Mouse (Mus musculus): ENCODE data around the gene Pctp. TPM values are rescaled to one million over a fixed set of nuclear protein-coding genes. Genes with fewer than 3 reads are reported as not detected.

The Pctp gene
- polyA plus RNA-seq, 1 experiment from 2014 or later = 6.2 TPM

GRCm38 (mm10) chr11:89994706-89995105 lies 8.0 kb downstream of the Pctp start:
- Histone ChIP-seq H3K4me3 (ENCODE audit: low read depth, low read length) (no peak overlapping the region), H3K9ac (replicated peaks; ENCODE audit: low read length) (no peak overlapping the region), H3K9me3 (replicated peaks; ENCODE audit: control insufficient read depth, low read length) (no peaks in the 10 kb centered on the region), H3K27ac (replicated peaks; ENCODE audit: low read depth, low read length) (no peak overlapping the region), H3K36me3 (replicated peaks; ENCODE audit: control insufficient read depth, insufficient read depth, low read depth, low read length) (no peaks in the 10 kb centered on the region), H3K4me1 (ENCODE audit: control insufficient read depth, insufficient read depth, low read length) (no peaks in the 10 kb centered on the region), H3K4me2 (ENCODE audit: low read depth, low read length) (no peak overlapping the region), H3K27me3 (ENCODE audit: control insufficient read depth, insufficient read depth, low read length) (no peaks in the 10 kb centered on the region)
- ATAC-seq (replicated peaks; ENCODE audit: insufficient number of reproducible peaks, low FRiP score, low TSS enrichment, low read depth) (no peak), DNase-seq (ENCODE audit: low spot score) (no peak)
- WGBS = 83% methylated on average over 2 of the region's 2 CpGs

GRCm38 (mm10) chr11:89991661-89992060 lies 11.0 kb downstream of the Pctp start:
- Histone ChIP-seq H3K4me3 (ENCODE audit: low read depth, low read length) (no peak overlapping the region), H3K27me3 (ENCODE audit: control insufficient read depth, insufficient read depth, low read length) (no peaks in the 10 kb centered on the region), H3K9me3 (replicated peaks; ENCODE audit: control insufficient read depth, low read length) (no peaks in the 10 kb centered on the region), H3K4me2 (ENCODE audit: low read depth, low read length) (no peak overlapping the region), H3K4me1 (ENCODE audit: control insufficient read depth, insufficient read depth, low read length) (no peaks in the 10 kb centered on the region), H3K27ac (replicated peaks; ENCODE audit: low read depth, low read length) (no peak overlapping the region), H3K36me3 (replicated peaks; ENCODE audit: control insufficient read depth, insufficient read depth, low read depth, low read length) (no peaks in the 10 kb centered on the region), H3K9ac (replicated peaks; ENCODE audit: low read length) (no peak overlapping the region)
- ATAC-seq (replicated peaks; ENCODE audit: insufficient number of reproducible peaks, low FRiP score, low TSS enrichment, low read depth) = no peak
- no peak for DNase-seq (ENCODE audit: low spot score)

DNA sequence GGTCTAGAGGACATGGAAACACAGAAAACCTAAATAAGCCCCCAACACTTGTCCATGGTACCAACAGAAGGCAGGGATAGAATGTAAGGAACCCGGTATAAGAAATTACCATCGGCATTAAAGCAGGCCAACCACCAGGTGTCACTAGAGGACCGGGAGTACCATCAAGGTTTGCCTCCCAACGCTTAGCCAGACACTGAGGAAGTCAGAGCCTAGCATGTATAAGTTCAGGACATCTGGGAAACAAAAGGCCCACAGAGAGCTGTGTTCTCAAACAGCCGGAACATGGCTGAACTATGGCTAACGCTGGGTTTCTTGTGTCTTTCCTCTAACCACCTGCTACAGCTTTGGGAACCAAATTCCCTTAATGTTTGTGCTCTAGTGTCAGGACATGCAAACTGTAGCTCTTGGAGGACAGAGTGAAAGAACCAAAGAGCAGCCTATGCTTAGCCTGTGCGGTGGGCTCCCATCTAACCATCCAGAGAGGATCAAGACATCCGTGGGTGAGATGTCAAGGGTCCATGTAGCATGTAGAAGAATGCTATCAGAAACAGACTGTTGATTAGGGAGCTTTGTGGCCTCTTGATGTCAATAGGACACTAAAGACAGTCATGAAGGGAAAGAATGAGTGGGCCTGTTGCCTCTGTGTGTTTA lies 13.6 kb downstream of the Pctp start:
- Histone ChIP-seq H3K27me3 (ENCODE audit: control insufficient read depth, insufficient read depth, low read length) (no peaks in the 10 kb centered on the region), H3K36me3 (replicated peaks; ENCODE audit: control insufficient read depth, insufficient read depth, low read depth, low read length) (no peaks in the 10 kb centered on the region), H3K27ac (replicated peaks; ENCODE audit: low read depth, low read length) (no peak overlapping the region), H3K4me1 (ENCODE audit: control insufficient read depth, insufficient read depth, low read length) (no peaks in the 10 kb centered on the region), H3K4me2 (ENCODE audit: low read depth, low read length) (no peak overlapping the region), H3K9me3 (replicated peaks; ENCODE audit: control insufficient read depth, low read length) (no peaks in the 10 kb centered on the region), H3K9ac (replicated peaks; ENCODE audit: low read length) (no peak overlapping the region), H3K4me3 (ENCODE audit: low read depth, low read length) (no peak overlapping the region)
- WGBS = 24% methylated on average over 8 of the region's 8 CpGs
- DNase-seq (ENCODE audit: low spot score) (peak; percentile 89), ATAC-seq (replicated peaks; ENCODE audit: insufficient number of reproducible peaks, low FRiP score, low TSS enrichment, low read depth) (peak; percentile 51; the same call in 1 of the 2 replicates)

GRCm38 (mm10) chr11:89986516-89986915 lies 16.2 kb downstream of the Pctp start:
- Histone ChIP-seq H3K36me3 (replicated peaks; ENCODE audit: control insufficient read depth, insufficient read depth, low read depth, low read length) (no peaks in the 10 kb centered on the region), H3K27me3 (ENCODE audit: control insufficient read depth, insufficient read depth, low read length) (no peaks in the 10 kb centered on the region), H3K4me2 (ENCODE audit: low read depth, low read length) (no peak overlapping the region), H3K9me3 (replicated peaks; ENCODE audit: control insufficient read depth, low read length) (no peaks in the 10 kb centered on the region), H3K9ac (replicated peaks; ENCODE audit: low read length) (no peak overlapping the region), H3K4me1 (ENCODE audit: control insufficient read depth, insufficient read depth, low read length) (no peaks in the 10 kb centered on the region), H3K4me3 (ENCODE audit: low read depth, low read length) (no peak overlapping the region), H3K27ac (replicated peaks; ENCODE audit: low read depth, low read length) (no peak overlapping the region)
- 87% methylated on average over 8 of the region's 8 CpGs for WGBS
- DNase-seq (ENCODE audit: low spot score) (no peak), ATAC-seq (replicated peaks; ENCODE audit: insufficient number of reproducible peaks, low FRiP score, low TSS enrichment, low read depth) (no peak)

DNA sequence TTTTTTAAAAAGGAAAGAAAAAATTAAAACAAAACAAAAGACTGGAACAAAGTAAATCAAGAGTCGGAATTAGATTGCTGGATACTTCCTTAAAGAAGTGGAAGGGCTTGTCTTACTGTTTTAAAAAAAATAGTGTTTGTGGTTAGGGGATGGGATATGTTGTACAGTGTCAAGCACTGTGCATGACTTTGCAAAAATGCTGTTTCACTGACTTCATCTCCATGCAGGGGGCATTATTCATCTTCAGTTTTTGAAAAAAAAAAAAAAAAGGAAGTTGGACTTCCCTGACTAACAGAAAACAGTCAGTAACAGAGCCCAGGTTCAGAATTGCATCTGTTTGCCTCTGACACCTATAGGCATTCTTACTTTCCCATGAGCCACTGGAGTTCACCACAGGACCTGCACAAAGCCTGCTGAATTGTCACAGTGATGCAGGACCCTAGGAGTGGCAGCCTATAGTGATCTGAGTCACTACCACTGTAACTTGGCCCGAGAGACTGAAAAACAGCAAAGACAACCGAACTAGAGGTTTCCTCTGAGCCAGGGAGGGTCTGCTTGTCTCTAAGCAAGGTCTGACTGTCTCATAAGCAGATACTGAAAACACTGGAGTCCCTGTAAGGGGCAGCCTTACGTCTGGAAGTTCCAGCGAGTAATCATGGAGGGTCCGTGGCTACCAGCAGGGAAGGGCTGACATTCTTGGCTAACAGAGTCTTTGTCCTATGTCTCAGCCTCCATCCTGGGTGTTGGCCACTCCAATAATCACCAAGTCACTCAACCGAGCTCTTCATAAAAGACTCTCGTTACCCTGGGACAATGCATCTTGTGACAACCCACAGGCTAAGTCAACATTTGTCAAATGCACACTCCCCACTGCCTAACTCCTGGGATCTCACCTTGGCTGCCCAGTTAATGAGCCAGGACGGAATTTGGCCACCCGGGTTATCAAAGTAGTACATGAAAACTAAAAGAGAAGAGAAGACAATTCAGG lies 17.2 kb downstream of the Pctp start:
- Histone ChIP-seq H3K27ac (replicated peaks; ENCODE audit: low read depth, low read length) (no peak overlapping the region), H3K9me3 (replicated peaks; ENCODE audit: control insufficient read depth, low read length) (no peaks in the 10 kb centered on the region), H3K4me2 (ENCODE audit: low read depth, low read length) (no peak overlapping the region), H3K9ac (replicated peaks; ENCODE audit: low read length) (no peak overlapping the region), H3K4me3 (ENCODE audit: low read depth, low read length) (no peak overlapping the region), H3K27me3 (ENCODE audit: control insufficient read depth, insufficient read depth, low read length) (no peaks in the 10 kb centered on the region), H3K36me3 (replicated peaks; ENCODE audit: control insufficient read depth, insufficient read depth, low read depth, low read length) (no peaks in the 10 kb centered on the region), H3K4me1 (ENCODE audit: control insufficient read depth, insufficient read depth, low read length) (no peaks in the 10 kb centered on the region)
- ATAC-seq (replicated peaks; ENCODE audit: insufficient number of reproducible peaks, low FRiP score, low TSS enrichment, low read depth) = no peak
- 62% methylated on average over 10 of the region's 10 CpGs for WGBS
- DNase-seq (ENCODE audit: low spot score) = no peak

DNA sequence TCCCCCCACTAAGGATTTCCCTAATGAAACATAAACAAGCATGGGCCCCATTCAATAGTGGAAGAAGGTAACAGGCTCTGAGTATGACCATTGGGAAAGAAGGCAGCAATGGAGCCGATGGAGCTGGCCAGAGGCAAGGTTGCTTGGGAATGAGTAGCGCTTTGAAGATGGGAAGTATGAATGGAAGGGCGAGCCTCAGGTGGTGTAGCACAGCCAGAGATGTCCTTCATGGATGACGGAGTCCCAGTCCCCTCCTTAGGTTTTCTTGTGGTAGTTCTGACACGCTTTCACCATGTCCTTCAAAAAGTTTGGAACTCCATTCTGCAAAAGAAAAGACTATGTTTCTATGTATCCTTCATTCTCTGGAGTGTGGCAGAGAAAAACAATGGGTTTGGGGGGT lies 18.3 kb downstream of the Pctp start:
- Histone ChIP-seq H3K36me3 (replicated peaks; ENCODE audit: control insufficient read depth, insufficient read depth, low read depth, low read length) (no peaks in the 10 kb centered on the region), H3K9ac (replicated peaks; ENCODE audit: low read length) (no peak overlapping the region), H3K9me3 (replicated peaks; ENCODE audit: control insufficient read depth, low read length) (no peaks in the 10 kb centered on the region), H3K4me3 (ENCODE audit: low read depth, low read length) (no peak overlapping the region), H3K4me2 (ENCODE audit: low read depth, low read length) (no peak overlapping the region), H3K4me1 (ENCODE audit: control insufficient read depth, insufficient read depth, low read length) (no peaks in the 10 kb centered on the region), H3K27me3 (ENCODE audit: control insufficient read depth, insufficient read depth, low read length) (no peaks in the 10 kb centered on the region), H3K27ac (replicated peaks; ENCODE audit: low read depth, low read length) (no peak overlapping the region)
- DNase-seq (ENCODE audit: low spot score) = no peak
- ATAC-seq (replicated peaks; ENCODE audit: insufficient number of reproducible peaks, low FRiP score, low TSS enrichment, low read depth) = no peak
- WGBS = 94% methylated on average over 5 of the region's 5 CpGs

DNA sequence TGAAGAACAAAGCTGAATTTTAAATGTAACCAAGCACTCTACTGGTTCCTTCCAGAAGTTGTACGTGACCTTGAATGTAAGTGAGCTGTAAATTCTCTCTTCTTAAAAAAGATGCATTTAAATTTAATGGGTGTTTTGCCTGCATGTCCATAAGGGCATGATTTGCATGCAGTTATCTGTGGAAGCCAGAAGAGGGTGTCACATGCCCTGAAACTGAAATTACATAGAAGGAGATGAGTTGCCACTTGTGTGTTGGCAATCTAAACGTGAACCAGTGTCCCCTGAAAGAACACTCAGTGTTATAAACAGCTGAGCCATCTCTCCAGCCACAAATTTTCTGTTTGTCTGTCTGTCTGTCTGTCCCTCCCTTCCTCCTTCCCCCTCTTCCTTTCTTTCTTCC lies 19.8 kb downstream of the Pctp start:
- ATAC-seq (replicated peaks; ENCODE audit: insufficient number of reproducible peaks, low FRiP score, low TSS enrichment, low read depth) (no peak), DNase-seq (ENCODE audit: low spot score) (no peak)
- Histone ChIP-seq H3K36me3 (replicated peaks; ENCODE audit: control insufficient read depth, insufficient read depth, low read depth, low read length) (no peaks in the 10 kb centered on the region), H3K27me3 (ENCODE audit: control insufficient read depth, insufficient read depth, low read length) (no peaks in the 10 kb centered on the region), H3K4me3 (ENCODE audit: low read depth, low read length) (no peak overlapping the region), H3K4me2 (ENCODE audit: low read depth, low read length) (no peak overlapping the region), H3K4me1 (ENCODE audit: control insufficient read depth, insufficient read depth, low read length) (no peaks in the 10 kb centered on the region; the same call in 1 of the 2 replicates), H3K9ac (replicated peaks; ENCODE audit: low read length) (no peak overlapping the region), H3K9me3 (replicated peaks; ENCODE audit: control insufficient read depth, low read length) (no peaks in the 10 kb centered on the region), H3K27ac (replicated peaks; ENCODE audit: low read depth, low read length) (no peak overlapping the region)
- 82% methylated on average over 2 of the region's 2 CpGs for WGBS

DNA sequence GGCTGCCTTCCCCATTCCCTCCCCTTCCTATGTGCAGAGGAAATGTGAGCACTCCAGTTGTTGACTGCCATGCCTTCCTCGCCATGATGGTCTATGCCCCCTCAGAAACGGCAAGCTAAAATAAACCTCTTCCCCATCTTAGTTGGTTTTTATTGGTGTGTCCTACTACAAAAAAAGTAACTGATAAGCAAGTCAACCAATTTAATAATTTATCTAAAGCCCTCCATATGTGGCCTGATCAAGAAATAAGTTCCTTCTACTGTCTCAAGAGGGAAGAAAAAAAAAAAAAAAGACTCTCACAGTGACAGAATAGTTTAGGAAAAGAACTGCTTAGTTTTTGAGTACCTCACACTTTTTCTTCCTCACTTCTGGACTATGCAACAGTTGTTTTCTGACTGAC lies 22.6 kb downstream of the Pctp start:
- Histone ChIP-seq H3K9ac (replicated peaks; ENCODE audit: low read length) (no peak overlapping the region), H3K36me3 (replicated peaks; ENCODE audit: control insufficient read depth, insufficient read depth, low read depth, low read length) (no peaks in the 10 kb centered on the region), H3K27ac (replicated peaks; ENCODE audit: low read depth, low read length) (no peak overlapping the region), H3K4me3 (ENCODE audit: low read depth, low read length) (no peak overlapping the region), H3K4me1 (ENCODE audit: control insufficient read depth, insufficient read depth, low read length) (no peaks in the 10 kb centered on the region; the same call in 1 of the 2 replicates), H3K4me2 (ENCODE audit: low read depth, low read length) (no peak overlapping the region), H3K9me3 (replicated peaks; ENCODE audit: control insufficient read depth, low read length) (no peaks in the 10 kb centered on the region), H3K27me3 (ENCODE audit: control insufficient read depth, insufficient read depth, low read length) (no peaks in the 10 kb centered on the region)
- WGBS = 96% methylated on average over 2 of the region's 2 CpGs
- ATAC-seq (replicated peaks; ENCODE audit: insufficient number of reproducible peaks, low FRiP score, low TSS enrichment, low read depth) = no peak
- no peak for DNase-seq (ENCODE audit: low spot score)

Data from embryonic facial prominence, embryonic 11.5 days (tissue).